Mouse (Mus musculus) adrenal gland, postnatal 4 days (tissue): ENCODE data around the gene Luc7l3. TPM values are rescaled to one million over a fixed set of nuclear protein-coding genes. Genes with fewer than 3 reads are reported as not detected.
A peak's percentile ranks its signal among the peaks of the same experiment; 100 is the strongest.
"Not testable (repeated sequence)": the region's sequence is repeated elsewhere in the genome, so short reads cannot be mapped to it uniquely, and the experiment has no call there.

ENCODE experiments used
- DNase-seq, 2 experiments: peaks; one replicate each; pipeline ENCODE4 v3.0.0; 2021 to 2022; ENCODE audit warnings: low spot score in 2 of 2, mixed read lengths in 2 of 2
- total RNA-seq, 2 experiments: library from RNA; stranded (reverse); gene quantifications; 2 replicates each; pipeline ENCODE4 v1.2.3; 2021

Luc7l3 gene
- total RNA-seq, 2 experiments from 2014 or later = 92.6 to 110 TPM

DNA sequence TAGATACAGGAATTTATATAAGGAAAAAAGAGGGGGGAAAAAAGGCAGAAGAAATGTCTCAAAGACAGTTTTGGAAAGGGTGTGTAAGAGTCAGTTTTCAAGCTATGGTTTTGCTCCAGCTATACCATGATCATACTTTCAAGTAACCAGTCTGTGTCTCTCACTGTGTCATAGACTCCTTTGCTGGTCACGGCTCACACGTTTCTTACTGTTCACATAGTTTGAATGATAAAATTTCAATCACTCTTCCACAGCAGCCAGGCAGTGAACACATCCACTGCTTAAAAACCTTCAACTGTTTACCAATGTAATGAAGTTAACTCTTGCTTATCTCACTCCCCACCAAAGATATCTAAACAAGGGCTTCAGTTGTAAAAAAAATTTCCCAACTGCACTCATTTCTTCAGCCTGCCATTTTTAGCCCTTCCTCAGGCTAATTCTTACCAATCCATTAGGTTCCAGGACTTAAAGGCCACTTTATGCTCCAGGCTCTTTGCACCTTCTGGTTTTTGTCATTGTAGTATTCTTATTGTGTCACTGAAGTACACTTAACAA lies 7.6 kb downstream of the Luc7l3 start:
- DNase-seq = no peak

DNA sequence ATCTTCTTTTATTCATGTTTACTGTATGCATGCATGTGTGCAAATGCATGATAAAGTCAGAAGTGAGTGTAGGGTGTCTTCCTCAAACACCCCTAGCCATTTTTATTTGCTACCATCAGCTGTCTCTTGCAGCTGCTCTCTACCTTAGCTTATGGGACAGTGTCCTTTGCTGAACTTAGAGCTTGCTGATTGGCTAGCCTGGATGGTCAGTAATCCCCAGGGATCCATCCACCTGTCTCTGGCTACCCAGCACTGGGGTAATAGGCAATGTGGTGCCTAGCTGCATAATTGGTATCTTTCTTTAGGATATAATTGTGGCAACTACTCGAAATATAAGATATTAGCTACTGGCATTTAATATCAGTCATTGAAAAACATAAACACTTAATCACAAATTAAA lies 9.1 kb downstream of the Luc7l3 start:
- DNase-seq = no peak

DNA sequence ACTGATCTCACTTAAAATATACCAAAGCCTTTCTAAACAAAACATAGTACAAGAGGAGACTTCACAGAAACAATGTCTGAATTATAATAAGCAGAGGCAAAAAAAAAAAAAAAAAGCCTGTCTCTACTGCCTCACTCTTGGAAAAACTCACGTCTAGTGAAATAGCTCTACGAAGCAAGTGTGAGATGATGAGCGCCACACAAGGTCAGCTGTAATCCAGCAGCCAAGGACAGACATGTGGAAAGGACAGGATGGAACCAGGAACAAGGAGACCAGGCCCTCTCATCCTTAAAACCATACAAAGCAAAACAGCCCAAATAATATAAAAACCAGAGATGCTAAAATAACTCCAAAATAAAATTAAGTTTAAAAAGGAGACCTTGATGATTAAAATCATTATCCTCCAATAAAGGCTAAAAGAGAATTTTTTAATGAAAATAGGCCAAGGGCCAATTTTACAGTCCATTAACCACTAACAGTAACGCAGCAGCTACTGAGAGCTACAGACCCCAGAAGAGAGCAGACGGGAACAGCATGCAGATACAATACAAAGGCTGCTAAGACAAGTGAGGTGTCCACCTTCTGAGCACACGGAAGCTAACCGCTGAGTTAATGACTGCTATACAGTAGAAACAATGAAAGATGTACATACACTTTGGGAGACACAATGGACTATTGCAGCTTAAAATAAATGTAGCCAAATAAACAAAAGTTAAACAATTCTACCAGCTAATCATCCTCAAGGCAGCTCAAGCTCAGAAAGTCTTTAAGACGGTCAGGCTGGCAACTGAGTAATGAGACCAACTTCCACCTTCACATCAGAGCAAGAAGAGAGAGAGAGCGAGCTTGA lies 26.6 kb downstream of the Luc7l3 start:
- DNase-seq = no peak

DNA sequence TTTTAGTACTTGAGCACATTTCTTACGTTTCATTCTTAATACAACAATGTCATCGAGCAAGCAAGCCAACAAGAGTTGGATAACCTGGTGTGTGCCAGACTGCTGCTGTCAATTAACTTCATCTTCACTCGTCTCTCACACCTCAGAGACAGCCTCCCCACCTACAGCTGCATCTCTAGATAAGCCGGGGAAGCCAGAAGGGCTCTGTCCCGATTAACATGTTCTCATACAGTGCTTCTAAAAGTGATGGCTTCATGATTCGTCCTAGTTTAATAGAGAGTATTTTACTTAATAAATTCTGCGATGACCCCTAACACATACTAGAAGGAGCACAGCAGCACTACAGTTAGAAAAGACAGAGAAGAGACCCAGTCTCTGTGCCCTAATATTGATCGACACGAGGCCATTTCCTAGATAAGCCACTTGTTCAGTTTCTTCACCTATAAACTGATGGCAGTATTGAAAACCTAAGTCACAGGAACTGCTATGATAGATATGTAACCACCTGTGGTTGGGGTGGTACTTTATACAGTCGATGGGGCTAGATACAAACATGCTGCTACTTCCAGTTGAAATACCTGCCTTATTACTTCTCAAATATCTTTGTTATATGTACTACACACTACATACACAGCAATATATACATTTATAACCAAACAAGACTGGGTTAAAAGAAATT lies 31.6 kb downstream of the Luc7l3 start:
- no peak for DNase-seq

DNA sequence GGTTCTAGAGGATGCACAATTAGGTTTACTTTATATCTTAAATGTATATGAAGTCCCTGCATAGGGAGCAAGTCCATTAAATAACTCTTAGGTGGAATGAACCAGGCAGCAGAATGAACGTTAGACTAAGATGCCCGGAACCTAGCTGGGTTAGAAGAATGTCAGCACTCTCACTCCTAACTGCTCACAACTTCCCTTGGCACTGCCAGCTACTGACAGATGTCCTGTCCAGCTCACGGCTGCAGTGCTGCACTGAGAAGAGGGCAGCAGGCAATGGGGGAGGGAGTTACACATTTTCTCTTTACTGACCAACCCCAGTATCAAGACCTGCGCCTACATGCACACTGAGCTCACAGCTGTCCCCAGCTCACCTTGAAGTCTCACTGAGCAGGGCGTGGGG lies 34.7 kb downstream of the Luc7l3 start:
- DNase-seq = no peak

DNA sequence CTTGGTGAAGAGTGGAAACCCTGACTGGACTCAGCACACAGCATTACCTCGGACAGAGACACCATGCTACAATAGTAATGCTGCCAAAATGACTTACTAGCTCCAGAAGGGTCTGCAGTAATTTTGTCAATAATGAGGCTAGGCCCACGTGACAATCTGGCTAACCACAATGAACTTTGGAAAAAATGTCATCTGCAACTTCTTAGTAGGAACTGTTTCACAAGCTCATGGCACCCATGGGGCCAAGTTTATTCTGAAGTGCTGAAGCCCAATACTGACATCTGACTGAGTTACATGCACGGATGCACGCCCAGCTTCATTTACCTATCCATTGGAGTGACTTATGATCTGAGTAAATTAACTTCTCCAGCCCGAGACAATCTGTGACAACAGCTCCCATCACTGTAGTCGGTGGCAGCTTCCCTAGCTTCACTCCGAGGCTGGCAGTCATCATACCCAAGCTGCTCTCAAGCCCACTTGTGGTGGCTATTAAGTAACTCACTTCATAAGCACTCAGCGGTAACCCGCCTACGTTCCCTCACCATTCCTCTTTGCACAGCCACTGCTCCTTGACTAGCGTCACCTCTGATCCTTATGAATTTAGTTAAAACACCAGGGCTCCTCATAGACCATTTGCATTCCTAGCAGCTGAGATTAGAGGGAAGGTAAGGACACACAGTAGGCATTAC lies 35.8 kb downstream of the Luc7l3 start:
- no peak for DNase-seq

DNA sequence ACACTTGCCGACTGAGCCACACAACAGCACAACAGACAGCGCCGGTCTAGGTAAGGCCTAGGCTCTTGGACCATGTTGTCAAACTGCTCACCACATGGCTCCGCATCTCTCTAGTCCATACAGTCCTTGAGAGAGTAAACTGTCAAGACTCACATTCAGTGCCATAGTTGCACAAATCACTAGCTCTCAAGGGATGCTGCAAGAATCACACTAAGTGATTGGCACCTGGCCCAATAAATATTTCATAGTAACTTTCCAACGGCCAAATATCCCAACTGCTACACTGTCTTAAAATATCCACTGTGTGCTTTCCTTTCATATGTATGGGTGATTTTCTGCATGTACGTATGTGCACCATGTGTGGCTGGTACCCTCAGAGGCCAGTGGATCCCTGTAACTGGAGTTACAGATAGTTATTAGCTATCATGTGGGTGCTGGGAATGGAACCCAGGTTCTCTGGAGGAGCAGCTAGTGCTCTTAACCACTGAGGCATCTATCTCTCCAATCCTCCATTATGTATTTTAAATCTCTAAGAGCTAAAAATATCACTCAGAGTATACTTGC lies 38.2 kb downstream of the Luc7l3 start:
- no peak for DNase-seq

DNA sequence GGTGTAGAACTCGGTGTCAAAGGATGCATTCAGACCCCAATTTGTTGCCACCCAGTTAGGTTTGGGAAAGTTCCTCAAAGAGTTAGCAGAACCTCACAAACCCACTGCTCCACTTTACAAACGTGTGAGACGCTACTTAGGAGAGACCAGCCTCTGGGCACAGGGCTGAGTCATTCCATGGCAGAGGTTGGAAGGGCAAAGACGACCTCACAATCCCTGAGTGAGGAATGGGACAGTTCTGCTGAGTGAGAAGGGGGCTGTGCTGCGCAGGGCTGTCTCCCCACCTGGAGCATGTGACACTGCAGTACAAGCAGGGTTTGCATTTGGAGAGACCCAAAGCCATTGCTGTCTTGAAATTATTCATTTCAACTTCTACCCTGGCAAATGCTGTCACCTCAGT lies 39.5 kb downstream of the Luc7l3 start:
- DNase-seq = no peak

DNA sequence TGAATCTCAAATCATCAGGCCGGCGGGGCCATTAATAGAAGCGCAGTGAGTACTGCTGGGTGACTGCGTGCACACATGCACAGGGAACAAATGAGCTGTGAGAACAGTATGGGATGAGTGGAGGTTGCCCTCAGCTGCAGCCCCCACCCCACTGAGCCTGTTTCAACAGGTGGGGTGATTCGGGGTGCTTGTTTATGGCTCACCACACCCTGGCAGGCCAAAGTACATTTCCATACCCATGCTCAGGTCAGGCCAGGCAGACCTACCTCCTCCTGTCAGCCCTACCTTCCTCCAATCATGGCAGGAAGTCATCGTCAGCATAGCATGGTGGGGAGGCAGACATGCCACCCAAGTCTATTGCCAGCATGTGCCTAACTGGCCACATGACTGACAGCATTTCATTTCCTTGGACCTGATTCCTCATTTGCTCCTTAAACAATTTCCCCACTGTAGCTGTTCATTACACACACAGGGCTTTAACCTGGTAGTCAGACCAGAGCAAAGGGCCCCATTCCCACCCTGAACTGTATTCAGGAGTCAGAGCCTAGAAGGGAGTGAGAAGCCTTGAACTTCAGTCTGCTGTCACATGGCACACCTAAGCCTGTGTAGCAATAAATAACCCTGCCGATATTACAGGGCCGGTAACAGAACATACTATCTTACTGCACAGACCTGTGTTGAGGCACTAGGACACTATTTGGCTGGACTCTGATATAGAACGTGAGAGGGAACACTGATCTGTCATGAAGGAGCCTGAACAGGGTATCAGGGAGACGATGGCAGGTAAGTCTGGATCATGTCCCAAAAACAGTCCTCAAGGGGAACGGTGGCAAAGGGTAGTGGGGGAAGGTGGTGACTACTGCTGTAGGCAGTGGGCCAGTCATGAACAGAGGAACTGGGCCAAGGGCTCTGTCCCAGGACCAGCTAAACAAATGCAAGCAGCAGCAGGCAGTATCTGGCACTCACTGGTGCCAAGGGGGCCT lies 40.3 kb downstream of the Luc7l3 start, which contains the start of gene Gm21885:
TSS of gene Gm21885 (plus strand) at position 675 of the 983 bp plus-strand sequence.
- no peak for DNase-seq

DNA sequence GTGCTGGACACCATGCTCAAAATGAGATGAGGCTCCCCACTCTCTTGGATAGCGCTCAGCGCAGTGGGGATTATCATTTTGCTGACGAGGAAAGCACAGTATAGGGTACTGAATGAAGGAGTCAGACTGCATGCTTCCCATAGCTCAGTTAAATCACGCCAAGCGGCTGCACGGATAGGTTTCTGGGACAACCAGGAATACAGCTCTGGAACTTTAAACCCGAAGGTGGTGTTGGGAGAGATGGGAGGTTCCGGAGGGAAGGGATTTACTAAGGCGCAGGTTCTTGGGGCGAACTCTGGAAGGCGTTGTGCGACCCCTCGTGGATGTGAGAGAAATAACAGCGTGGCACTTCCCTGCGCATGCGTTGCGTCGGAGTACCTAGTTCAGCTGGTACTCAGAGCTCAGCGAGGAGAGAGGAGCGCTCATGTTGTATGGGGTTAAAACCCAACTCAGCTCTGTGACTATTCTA lies 44.9 kb downstream of the Luc7l3 start:
- peak; percentile 69 to 72 for DNase-seq

DNA sequence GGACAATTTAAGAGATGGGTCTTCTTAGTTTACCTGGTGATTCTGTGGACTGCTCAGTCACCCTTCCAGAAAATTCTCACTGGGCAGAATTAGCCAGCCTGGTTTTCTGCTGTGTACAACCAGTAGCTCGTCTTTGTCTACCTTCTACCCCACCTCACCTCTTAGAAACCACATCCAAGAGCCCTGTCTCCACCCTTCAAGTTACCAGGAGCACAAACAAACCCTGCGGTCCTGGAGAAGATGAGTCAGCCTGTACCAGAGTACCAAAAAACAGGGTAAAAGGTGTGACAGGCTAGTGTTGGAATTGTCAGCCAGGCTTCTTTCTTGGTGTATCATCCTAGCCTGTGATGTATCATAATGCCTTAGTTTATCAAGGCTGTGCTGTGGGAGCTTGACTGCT lies 46.1 kb downstream of the Luc7l3 start:
- no peak for DNase-seq

DNA sequence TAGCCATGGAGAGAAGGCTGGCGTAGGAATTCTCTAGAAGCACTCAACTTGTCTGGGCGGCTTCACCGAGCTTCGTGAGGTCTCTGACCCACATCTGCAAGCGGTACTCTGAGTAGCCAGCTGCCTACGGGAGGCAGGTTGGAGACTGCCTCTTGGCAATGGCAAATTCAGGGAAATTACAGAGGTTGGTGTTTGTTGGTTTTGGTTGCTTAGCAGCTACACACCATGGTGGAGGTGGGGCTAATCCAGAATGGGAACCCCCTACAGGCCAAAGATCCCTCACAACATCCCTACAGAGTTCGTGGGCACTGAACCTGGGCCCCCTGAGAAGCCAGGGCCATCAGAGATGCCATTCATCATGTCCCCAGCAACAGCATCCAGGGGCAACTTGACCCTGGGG lies 46.6 kb downstream of the Luc7l3 start:
- DNase-seq = no peak

DNA sequence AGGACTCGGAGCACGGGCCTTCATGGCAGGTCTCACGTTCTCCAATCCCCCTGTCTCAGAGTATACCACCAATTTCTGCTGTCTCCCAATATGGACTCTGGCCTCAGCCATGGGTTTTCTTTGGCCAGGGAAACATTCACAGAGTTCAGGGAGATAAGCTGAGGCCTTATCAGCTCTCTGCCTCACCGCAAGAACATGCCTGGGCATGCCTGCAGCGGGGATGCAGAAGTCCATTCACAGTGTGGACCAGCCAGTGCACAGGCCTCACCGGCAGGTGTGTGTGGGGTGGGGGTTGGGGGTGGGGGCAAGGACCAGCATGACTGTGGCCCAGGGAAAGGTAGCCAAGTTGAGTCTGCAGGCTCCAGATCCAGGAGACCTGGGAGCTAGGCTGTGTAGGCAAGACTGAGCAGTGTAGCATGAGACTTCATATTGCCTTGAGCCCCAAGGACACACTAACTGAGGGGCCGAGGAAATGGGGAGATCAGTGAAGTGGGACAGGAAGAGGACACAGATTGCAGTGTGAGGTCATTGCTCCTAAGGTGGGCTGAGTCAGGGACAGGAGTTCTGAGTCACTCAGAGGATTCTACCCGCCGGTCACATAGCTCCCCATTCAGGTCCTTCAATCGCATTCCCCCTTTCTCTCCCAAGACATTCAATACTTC lies 47.5 kb downstream of the Luc7l3 start:
- no peak for DNase-seq

DNA sequence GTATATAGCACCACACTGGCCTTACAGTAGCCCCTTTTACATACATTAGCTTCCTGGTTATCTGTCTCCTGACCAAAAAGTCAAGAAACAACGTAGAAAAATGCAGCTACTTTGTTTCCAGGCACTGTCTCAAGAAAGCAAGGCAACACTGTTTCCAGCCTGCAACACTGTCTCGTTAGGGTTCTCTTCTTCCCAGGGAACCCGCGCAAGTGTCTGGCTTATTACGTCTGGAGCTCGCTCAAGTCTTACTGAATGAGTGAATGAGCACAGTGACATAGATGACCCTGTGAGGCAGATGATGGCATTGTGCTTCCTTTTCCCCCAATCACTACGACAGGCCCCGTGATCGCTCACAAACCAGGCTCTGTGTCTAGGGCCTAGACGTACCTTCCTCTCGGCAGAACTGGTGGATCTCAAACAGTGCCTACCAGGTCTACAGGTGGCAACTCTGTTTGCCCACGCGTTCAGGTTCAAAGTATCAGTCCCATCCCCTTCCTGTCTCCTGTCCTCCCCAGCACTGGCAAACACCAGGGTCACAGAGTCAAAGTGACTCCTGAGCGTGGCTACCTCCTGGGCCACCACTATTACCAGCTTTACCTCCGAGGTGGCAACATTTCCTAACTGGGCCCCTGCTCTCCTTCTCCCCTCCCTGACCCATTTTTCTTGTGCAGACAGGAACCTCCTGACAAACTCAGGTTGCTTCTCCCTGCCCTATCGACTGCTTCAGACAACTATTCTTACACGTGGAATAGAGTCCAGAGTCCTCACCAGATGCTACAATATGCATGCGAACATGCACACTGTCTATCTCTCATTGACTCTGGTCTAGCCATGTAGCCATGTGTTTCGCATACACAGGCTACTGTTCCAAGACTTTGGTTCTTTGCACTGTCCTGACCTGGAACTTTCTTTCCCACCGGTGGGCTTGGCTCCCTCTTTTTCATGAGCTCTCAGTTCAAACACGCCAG lies 48.5 kb downstream of the Luc7l3 start:
- no peak for DNase-seq

DNA sequence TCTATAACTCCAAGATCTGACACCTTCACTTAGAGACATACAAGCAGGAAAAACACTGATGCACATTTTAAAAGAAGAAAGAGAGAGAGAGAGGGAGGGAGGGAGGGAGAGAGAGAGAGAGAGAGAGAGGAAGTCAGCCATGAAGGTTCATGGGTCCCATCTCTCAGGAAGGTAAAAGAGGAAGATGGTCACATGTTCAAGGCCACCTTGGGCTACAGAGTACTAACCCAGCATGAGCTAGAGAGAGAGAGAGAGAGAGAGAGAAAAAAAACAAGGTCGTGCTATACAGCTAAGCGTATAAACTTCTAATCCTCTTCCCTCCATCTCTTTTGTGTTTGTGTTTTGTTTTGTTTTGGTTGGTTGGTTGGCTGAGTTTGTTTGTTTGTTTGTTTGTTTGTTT lies 50.8 kb downstream of the Luc7l3 start:
- DNase-seq = no peak

DNA sequence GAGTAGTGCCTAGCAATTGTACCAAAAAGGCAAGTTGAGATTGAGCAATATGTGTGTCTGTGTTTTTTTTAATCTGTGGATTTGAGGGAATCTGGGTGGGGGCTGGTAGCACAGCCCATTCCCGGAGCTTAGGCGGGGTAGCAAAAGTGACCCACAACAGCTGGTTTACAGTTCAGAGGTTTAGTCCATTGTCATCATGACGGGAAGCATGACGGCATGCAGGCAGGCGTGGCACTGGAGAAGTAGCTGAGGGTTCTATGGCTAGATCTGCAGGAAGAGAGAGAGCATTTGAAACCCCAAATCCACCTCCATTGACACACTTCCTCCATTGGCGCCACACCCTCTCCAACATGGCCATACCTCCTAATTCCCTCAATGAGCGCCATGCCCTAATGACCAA lies 51.9 kb downstream of the Luc7l3 start:
- no peak for DNase-seq

DNA sequence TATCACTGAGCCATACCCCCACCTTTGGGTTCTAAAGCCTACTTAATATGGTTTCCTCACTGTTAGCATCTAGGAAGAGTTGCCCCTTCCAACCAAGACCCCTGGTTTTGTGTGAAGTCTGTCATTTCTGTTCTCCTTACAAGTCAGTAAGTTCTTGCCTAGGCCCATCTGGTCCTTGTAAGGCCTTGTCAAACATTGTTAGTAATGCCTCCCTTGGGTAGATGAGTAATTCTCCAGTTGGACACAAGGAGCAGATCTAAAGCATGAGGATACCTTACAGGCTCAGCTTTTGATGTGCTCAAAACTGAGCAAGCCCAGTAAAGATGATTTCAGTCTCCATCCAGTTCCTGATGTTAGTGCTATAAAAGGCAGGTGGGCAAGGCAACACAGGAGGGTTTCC lies 53.0 kb downstream of the Luc7l3 start:
- DNase-seq = no peak

DNA sequence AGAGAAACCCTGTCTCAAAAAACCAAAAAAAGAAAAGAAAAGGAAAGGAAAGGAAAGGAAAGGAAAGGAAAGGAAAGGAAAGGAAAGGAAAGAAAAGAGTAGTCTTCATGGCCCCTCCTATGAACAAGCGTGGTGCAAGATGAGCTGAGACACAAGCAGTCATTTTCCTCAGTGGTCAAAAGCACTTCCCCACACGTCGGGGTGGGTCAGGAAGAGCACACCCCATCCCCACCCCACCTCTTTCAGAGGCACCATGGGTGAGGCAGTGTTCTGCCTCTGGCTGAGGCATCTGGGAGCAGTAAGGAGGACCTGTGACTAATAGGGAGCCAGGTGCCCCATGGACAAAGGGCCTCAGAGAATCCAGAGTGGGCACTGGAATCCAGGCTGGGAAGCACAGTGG lies 55.6 kb downstream of the Luc7l3 start:
- not testable (repeated sequence) for DNase-seq
